Mouse (Mus musculus) gastrocnemius, postnatal 4 days (tissue): ENCODE measurements at regions not wholly inside any gene's neighbourhood (a gene's known extent, or its start where the extent isn't known, plus 50 kb on each side); places are given as distances from the start of the nearest gene placed in this dataset.

Source experiments
- DNase-seq, 2 experiments: peaks; one replicate each; pipeline ENCODE4 v3.0.0; 2021 to 2022; ENCODE audit warnings: low spot score in 2 of 2, mixed read lengths in 2 of 2

DNA sequence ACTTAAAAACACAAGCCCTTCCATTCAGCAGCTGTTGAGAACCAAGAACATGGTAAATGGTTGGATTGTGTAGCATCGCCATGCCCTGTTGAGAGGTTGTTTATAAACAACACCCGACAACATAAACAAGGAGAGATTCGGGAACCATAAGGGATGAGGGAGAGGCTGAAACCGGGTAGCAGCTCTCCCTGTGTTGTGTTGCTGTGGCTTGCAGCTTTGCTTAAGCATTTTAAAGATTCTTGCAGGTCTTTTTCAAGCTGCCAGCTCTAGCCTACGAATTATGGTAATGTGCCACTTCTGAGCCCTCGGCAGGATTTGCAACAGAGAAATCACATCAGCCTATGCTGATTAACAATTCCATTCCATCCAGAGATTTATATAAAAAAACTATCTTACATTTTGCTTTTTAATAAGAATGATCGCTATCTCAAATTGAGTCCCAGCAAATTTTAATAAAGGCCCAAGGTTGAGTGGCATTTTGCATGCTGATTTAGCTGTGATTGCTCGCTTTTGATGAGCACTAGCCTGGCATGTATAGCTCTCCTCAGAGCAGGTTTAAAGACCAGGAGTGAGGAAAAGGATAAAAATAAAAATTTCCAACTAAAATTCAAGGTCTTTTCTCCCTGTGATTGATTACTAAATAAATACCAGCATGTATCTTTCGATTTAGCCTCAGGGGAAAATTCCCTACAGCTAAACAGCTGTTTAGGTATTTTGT lies 445.7 kb upstream of the 4930412O13Rik start:
- DNase-seq: no peak

- DNase-seq: no peak
Observed at GRCm38 (mm10) chr2:9443103-9443502, 437.9 kb upstream of the 4930412O13Rik start.

DNA sequence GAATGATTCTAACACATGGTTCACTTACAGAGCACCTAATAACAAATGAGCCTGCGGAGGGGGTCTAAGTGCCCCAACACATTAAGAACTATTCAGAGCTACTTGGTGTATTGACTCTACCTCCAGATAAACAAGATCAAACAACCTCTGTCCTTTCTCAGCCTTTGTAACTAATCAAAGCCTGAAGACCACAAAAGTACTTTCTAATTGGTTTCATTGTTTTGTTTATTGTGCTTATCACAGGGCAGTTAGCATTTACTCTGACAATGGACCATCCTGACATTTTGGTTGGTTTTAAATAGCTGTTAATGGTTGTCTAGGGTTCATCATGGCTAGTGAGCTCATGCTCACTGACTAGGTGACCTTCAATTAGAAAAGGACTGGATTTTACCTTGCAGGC lies 435.2 kb upstream of the 4930412O13Rik start:
- no peak for DNase-seq

DNA sequence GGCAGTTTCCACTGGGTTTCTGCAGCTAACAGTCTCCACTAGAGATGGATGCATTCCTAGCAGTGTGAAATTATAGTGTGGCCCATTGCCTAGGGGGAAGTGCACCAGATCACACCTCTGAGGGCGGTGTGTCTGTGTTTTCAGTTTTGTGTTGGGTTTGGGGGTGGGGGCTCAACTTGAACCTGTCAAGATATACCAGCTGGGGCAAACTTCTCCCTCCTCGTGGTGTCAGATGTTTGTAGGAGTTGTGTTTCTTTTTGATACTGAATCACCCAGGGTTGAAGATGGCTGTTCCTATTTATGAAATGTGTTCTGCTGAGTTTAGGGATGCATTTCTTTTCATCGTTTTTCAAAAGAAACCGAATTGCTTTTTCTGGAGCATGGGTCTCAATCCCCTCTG lies 416.6 kb upstream of the 4930412O13Rik start:
- DNase-seq: no peak

DNA sequence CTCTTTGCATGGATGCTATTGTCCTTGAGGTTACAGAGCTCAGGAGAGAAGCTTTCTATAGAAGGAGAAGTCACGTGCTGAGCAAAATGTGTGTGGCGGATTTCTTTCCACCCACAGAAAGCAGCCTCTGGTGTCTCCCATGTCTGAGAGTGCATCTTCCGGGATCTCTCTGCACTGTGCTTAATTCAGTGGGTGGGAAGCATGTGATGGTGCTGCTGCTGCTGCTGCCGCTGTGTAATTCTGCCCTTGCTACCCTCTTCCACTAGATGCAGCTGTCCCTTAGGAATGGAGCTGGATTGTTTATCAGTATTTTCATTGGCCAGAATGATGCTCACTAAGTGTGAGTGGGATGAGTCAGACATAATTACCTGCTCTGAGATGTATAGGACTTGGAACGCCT lies 416.2 kb upstream of the 4930412O13Rik start:
- no peak for DNase-seq

GRCm38 (mm10) chr2:9467573-9467972 lies 413.5 kb upstream of the 4930412O13Rik start:
- DNase-seq: no peak

DNA sequence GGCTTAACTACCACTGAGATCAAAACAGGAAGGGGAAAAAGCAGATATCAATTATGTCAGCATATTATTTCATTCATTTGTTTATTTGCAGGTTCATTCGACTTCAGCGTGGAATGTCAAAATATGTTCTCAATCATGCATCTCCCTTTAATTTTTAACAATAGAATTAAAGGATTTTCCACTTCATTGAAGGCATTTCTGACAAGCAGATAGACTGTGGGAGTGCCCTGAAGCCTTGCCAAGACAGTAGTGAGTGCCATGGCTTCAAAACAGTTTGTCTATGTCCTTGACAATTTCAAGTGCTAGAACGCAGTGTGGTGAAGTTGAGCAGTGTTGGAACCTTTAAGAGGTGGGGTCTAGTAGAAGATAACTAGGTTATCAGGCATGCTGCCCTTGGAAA lies 412.4 kb upstream of the 4930412O13Rik start:
- no peak for DNase-seq

- no peak for DNase-seq
Observed at GRCm38 (mm10) chr2:9481678-9482345, 399.2 kb upstream of the 4930412O13Rik start.

- DNase-seq: no peak
Observed at GRCm38 (mm10) chr2:9487381-9487914, 393.6 kb upstream of the 4930412O13Rik start.

- DNase-seq: no peak
Observed at GRCm38 (mm10) chr2:9493606-9494145, 387.4 kb upstream of the 4930412O13Rik start.

DNA sequence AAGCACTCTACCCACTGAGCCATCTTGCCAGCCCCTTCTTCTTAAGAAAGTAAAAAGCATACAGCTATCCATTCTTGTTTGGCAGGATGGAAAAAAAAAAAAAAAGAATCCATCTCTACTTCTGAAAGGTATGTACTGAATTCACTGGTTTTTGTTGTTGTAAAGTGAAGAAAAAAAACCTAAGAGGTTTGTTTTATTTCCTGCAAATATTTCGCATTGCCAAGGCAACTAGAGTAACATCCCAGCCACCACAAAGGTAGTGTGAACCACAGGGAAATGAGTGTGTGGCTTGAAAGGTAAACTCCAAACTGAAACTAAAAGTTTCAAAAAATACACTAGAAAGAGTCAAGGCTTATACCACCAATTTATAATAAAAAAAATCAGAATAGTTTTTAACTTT lies 361.0 kb upstream of the 4930412O13Rik start:
- no peak for DNase-seq

DNA sequence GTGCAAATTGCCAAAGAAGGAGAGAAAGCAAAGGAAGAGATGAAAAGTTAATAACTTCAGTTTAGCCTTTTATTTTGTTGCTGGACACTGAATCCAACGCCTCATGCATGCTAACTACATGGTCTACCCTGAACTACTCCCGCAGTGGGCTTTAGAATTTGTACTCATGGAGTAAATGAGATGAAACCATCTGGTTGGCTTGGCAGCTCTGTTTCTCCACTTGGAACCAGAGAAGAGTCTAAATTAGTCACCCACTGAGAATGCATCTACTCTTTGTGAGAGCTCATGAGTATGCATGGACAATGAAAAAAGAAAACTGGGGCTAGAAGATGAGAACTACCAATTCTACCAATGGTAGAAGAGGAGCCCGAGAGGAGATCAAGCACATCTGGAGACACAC lies 355.1 kb upstream of the 4930412O13Rik start:
- DNase-seq: no peak

DNA sequence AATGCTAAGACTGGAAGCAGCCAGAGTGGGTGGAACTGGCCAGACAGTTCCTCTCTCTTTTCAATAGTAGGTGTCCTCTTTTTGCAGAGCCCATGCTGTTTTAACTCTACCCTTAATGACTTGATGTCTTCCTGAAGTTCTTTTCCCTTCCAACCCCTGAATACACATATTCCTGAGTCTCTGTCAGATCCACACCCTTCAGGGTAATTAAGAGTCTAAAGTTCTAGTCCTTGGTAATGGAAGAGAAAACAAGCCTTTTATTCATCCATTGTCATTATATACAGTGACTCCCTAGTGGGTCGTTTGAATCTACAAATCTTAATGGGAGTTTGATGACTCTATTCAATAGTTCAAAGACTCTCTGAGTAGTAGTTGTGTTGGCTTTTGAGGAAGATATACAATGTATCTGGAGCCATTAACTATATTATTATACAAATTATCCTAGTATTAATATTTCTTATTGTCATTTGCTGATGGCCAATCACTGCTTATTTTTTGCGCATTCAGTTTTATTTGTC lies 345.9 kb upstream of the 4930412O13Rik start:
- no peak for DNase-seq

DNA sequence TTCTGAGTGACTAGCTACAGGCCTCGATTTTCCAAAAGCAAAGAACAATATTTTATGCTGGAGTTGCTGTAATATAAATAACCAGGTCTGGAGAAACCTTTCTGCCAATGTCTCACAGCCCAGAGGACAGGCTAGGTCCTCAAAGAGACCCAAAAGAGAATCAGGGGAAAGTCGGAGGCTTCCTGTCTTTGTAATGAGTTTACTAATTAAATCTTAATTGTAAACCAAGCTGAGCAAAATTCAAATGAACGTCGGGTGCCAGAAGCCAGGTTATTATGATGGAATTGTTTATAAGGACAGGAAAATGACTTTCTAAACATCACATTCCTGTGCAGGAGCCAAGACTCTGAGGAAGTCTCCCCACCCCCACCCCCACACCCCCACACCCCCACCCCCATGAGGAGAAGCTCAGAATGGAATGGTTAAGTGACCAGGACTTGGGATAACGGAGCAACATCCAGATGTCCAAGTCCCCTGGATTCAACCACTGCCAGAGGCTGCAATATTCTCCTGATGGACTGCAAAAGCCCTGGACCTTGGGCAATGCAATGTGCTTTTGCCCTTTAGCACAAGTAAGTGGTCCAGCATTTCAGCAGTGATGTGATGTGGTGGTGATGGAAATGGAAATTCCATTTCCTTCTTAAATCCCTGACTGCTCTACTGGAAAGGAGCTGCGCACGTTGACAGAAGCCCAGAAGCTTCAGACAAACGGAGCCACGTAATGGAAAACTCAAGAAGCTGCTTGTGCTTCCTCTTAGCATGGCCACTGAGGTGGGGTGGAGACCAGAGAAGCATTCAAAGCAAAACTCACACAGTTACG lies 333.1 kb upstream of the 4930412O13Rik start:
- DNase-seq: no peak

DNA sequence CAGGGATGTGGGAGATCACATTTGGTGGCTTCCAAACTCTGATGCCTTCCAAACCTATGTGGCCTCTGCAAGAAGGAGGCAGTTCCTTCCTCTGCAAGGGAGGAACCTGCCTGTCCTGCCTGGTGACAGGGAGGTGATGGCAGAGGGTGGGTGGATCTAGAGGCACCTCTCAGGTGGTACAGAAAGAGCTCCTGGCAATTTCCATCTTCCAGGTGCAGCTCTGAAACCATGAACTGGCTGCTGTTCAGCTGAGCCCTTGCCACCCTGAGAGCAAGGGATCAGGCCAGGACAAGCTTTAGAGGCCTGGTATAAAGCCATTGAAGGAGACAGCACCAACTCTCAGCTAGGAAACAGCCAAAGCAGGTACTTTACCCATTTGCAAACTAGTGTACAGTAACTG lies 327.7 kb upstream of the 4930412O13Rik start:
- no peak for DNase-seq

GRCm38 (mm10) chr2:9564487-9565043 lies 316.5 kb upstream of the 4930412O13Rik start:
- DNase-seq: no peak

DNA sequence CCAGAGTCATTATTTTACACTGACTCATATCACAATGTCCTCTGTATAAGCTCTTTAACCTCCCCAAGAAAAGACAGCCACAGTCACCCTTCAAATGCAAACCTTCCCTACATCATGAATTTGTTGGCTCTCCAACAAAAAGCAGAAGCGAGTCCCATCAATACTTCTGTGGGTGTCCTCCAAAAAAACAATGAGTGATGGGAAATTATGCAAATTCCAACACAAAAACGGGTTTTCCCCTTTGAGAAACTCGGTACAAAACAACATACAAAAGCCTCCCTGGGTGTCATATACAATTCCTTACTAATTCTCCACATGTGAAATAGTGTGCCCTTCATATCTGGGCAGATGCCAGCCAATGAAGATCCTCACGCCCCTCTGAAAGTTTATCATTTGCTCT lies 311.8 kb upstream of the 4930412O13Rik start:
- DNase-seq: no peak

DNA sequence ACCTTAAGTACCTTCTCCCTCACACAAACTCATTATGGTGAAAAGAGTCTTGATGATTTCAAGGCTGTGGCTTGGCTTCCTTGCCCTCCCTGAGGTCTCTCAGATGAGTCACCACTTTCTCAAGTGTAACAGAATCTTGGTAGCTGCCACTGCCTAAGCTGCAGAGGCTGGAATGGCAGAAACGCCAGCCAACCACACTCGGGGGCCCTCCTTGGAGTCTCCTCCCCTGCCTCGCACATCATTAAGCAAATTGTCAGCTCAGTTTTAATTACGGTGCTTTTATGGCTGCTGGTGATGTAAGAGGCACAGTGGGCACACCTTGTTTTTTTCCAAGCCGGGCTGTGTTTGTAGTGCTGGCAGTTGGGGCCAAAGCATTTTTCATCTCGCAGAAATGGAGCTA lies 306.9 kb upstream of the 4930412O13Rik start:
- no peak for DNase-seq

DNA sequence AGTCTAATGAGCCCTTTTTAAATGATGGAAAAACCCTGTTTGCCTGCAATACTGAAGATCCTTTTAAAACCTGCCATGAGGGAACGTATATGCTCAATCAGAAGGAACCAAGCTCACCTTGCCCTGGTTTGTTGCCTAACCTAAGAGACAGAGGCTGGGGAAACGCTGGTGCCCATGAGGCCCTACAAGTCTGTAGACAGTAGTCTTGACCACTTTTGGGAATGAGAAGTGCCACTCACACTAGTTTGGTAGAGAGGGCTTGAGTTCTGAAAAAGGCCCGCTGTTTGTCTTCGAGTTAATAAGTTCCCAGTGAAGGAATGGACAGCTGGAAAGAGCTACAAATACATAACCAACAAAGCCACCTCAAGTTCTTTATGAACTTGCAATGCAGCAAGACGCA lies 306.4 kb upstream of the 4930412O13Rik start:
- DNase-seq: no peak

- no peak for DNase-seq
Observed at GRCm38 (mm10) chr2:9577868-9578267, 303.2 kb upstream of the 4930412O13Rik start.

DNA sequence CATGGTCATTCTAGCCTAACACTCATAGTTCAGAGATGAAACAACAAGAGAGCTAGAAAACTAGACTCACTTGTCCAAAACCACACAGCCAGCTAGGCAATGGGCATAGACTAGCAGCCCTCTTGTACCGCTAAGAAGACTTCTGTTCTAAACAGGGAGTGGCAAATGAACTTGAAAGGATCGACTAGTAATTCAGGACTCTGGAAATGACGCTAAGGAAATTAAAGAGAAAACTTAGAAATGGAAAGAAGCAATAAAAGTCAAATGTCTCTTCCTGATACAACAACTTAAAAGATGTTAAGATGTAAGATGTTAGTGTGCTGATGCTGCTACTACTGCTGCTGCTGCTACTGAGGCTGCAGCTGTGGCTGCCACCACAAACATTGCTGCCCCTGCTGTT lies 293.7 kb upstream of the 4930412O13Rik start:
- no peak for DNase-seq
